ENCODE assay signal across 12 mouse cellular contexts in genomic region chr2:181048252-181048945, GRCm38 (mm10). TPM values are rescaled to one million over a fixed set of nuclear protein-coding genes. Genes with fewer than 3 reads are reported as not detected.
DNase-seq lines count a peak whose midpoint lies in the region; ATAC-seq and TF ChIP-seq lines count a peak whose summit lies in the region.
"Had no signal": no experiment of that assay in that cellular context is flagged by ENCODE, and none has a peak within 500 bp of the region (broad histone marks: within the 10 kb centered on the region; RNA-seq: fewer than 3 reads in every experiment).

No protein-coding gene starts in this region.

- no peak overlapping the region for H3K9ac ChIP-seq in hindbrain, postnatal 0 days (replicated peaks; ENCODE audit: low read length)
- H3K9ac ChIP-seq in hindbrain, embryonic 11.5 days (ENCODE audit: low read depth, low read length), result no peak overlapping the region
- no peak overlapping the region for H3K9ac ChIP-seq in midbrain, embryonic 11.5 days (ENCODE audit: low read length)
- H3K9ac ChIP-seq: hindbrain, embryonic 12.5 days; liver, embryonic 12.5 days had no signal

- no peaks in the 10 kb centered on the region for H3K27me3 ChIP-seq in hindbrain, postnatal 0 days (ENCODE audit: insufficient read depth, low read length)
- no peaks in the 10 kb centered on the region for H3K27me3 ChIP-seq in hindbrain, embryonic 11.5 days (ENCODE audit: control insufficient read depth, insufficient read depth, low read length)
- no peaks in the 10 kb centered on the region for H3K27me3 ChIP-seq in cerebellum, adult 2 months (ENCODE audit: control insufficient read depth, insufficient read depth, low read length)
- no peaks in the 10 kb centered on the region for H3K27me3 ChIP-seq in midbrain, embryonic 11.5 days (ENCODE audit: control insufficient read depth, insufficient read depth, low read length)
- H3K27me3 ChIP-seq: hindbrain, embryonic 12.5 days had no signal

- no peaks in the 10 kb centered on the region for H3K9me3 ChIP-seq in hindbrain, postnatal 0 days (ENCODE audit: low read length)
- no peaks in the 10 kb centered on the region for H3K9me3 ChIP-seq in hindbrain, embryonic 11.5 days (ENCODE audit: control insufficient read depth, low read length)
- no peaks in the 10 kb centered on the region for H3K9me3 ChIP-seq in midbrain, embryonic 11.5 days (ENCODE audit: control insufficient read depth, low read length)
- H3K9me3 ChIP-seq: hindbrain, embryonic 12.5 days; liver, embryonic 12.5 days had no signal

- peak; percentile 35 for DNase-seq in hindbrain, postnatal 0 days (ENCODE audit: low spot score)
- no peak for DNase-seq in hindbrain, embryonic 11.5 days (ENCODE audit: low spot score)
- DNase-seq in right cerebral cortex, postnatal 14 days, result peak; percentile 37
- DNase-seq in right cerebral cortex, postnatal 10 days (ENCODE audit: low spot score in 2 of 2), result no peak
- DNase-seq in cerebellum, adult 2 months, result peak; percentile 52 to 73
- no peak for DNase-seq in midbrain, embryonic 11.5 days (ENCODE audit: low spot score, missing footprints)
- no peak for DNase-seq in thymus, postnatal 0 days (ENCODE audit: low spot score)

- no peak overlapping the region for H3K4me2 ChIP-seq in hindbrain, postnatal 0 days (ENCODE audit: low read depth, low read length)
- no peak overlapping the region for H3K4me2 ChIP-seq in hindbrain, embryonic 11.5 days (replicated peaks; ENCODE audit: low read depth, low read length)
- H3K4me2 ChIP-seq in midbrain, embryonic 11.5 days, result no peak overlapping the region
- H3K4me2 ChIP-seq: hindbrain, embryonic 12.5 days; liver, embryonic 12.5 days had no signal

- no peaks in the 10 kb centered on the region for H3K36me3 ChIP-seq in hindbrain, postnatal 0 days (ENCODE audit: insufficient read depth, low read length)
- no peaks in the 10 kb centered on the region for H3K36me3 ChIP-seq in hindbrain, embryonic 11.5 days (ENCODE audit: control insufficient read depth, insufficient read depth, low read length)
- no peaks in the 10 kb centered on the region for H3K36me3 ChIP-seq in midbrain, embryonic 11.5 days (ENCODE audit: control insufficient read depth, insufficient read depth, low read length)
- H3K36me3 ChIP-seq: hindbrain, embryonic 12.5 days; liver, embryonic 12.5 days had no signal

- no peak overlapping the region for H3K4me3 ChIP-seq in hindbrain, postnatal 0 days (ENCODE audit: low read length)
- no peak overlapping the region for H3K4me3 ChIP-seq in hindbrain, embryonic 11.5 days (ENCODE audit: low read depth, low read length)
- no peak overlapping the region for H3K4me3 ChIP-seq in cerebellum, adult 2 months (replicated peaks; ENCODE audit: insufficient read depth, low read depth, low read length)
- H3K4me3 ChIP-seq in midbrain, embryonic 11.5 days (ENCODE audit: low read depth, low read length), result no peak overlapping the region
- H3K4me3 ChIP-seq: hindbrain, embryonic 12.5 days; liver, embryonic 12.5 days had no signal

- ATAC-seq in hindbrain, postnatal 0 days, result no peak
- ATAC-seq in hindbrain, embryonic 11.5 days (ENCODE audit: low FRiP score), result no peak
- ATAC-seq in midbrain, embryonic 11.5 days (ENCODE audit: low FRiP score), result no peak
- ATAC-seq: liver, embryonic 12.5 days had no signal

- H3K27ac ChIP-seq in hindbrain, postnatal 0 days, result no peak overlapping the region
- no peak overlapping the region for H3K27ac ChIP-seq in hindbrain, embryonic 11.5 days (ENCODE audit: low read depth, low read length)
- no peak overlapping the region for H3K27ac ChIP-seq in cerebellum, adult 2 months (ENCODE audit: insufficient read depth, low read length)
- H3K27ac ChIP-seq in midbrain, embryonic 11.5 days (ENCODE audit: low read depth, low read length), result no peak overlapping the region
- H3K27ac ChIP-seq: hindbrain, embryonic 12.5 days; liver, embryonic 12.5 days; macrophage; stomach, postnatal 0 days had no signal

- TF ChIP-seq CTCF in hindbrain, postnatal 0 days (IDR thresholded peaks at IDR 0.05; ENCODE audit: low read depth), result no peak
- TF ChIP-seq CTCF in cerebellum, adult 2 months (IDR thresholded peaks at IDR 0.05; ENCODE audit: borderline replicate concordance, insufficient read depth, low read depth, low read length), result no peak

- no peak for TF ChIP-seq POLR2A in cerebellum, adult 2 months (IDR thresholded peaks at IDR 0.05; ENCODE audit: borderline replicate concordance, insufficient read depth, low read length)

- WGBS in hindbrain, postnatal 0 days, result 37% methylated on average over 7 of the region's 7 CpGs
- WGBS in hindbrain, embryonic 11.5 days, result 69% methylated on average over 7 of the region's 7 CpGs
- WGBS in cerebellum, adult 2 months, result 13% methylated on average over 7 of the region's 7 CpGs
- 85% methylated on average over 7 of the region's 7 CpGs for WGBS in midbrain, embryonic 11.5 days

- peaks cover 1% of the 10 kb centered on the region; the same call in 1 of the 2 replicates for H3K4me1 ChIP-seq in hindbrain, postnatal 0 days (ENCODE audit: insufficient read depth, low read length)
- no peaks in the 10 kb centered on the region; the same call in 1 of the 2 replicates for H3K4me1 ChIP-seq in hindbrain, embryonic 11.5 days (replicated peaks; ENCODE audit: control insufficient read depth, insufficient read depth, low read length)
- peaks cover 17% of the 10 kb centered on the region for H3K4me1 ChIP-seq in cerebellum, adult 2 months (ENCODE audit: control insufficient read depth, insufficient read depth, low read length)
- H3K4me1 ChIP-seq in midbrain, embryonic 11.5 days (ENCODE audit: control insufficient read depth, insufficient read depth, low read length), result peaks cover 10% of the 10 kb centered on the region
- H3K4me1 ChIP-seq: liver, embryonic 12.5 days had no signal

RNA-seq across cellular contexts. Expression of gene Chrna4, which starts 5.1 kb away (rescaled TPM):
- total RNA-seq in hindbrain, postnatal 0 days (2014; rRNA removed), result 50.5 and 52.7 TPM in 2 replicates
- 35.2 and 41.4 TPM in 2 replicates for polyA plus RNA-seq in hindbrain, postnatal 0 days (2015; fragmentation: Nextera tagmentation; extraction: Ambion mirVana)
- 45.0 and 54.1 TPM in 2 replicates for polyA plus RNA-seq in hindbrain, embryonic 11.5 days (2014; fragmentation: Nextera tagmentation; extraction: Ambion mirVana)
- 10.1 and 14.4 TPM in 2 replicates for polyA plus RNA-seq in cerebellum, adult 2 months (2012; rRNA removed)
- polyA plus RNA-seq in midbrain, embryonic 11.5 days (2014; fragmentation: Nextera tagmentation; extraction: Ambion mirVana), result 41.2 and 44.2 TPM in 2 replicates
- 0.14 and 0.38 TPM in 2 replicates for polyA plus RNA-seq in thymus, postnatal 0 days (2015; fragmentation: Nextera tagmentation; extraction: Ambion mirVana)
- total RNA-seq: granulocyte monocyte progenitor cell, adult 5-6 weeks had no signal
- polyA plus RNA-seq: macrophage had no signal

Comparison
In these comparisons a context has a peak if more than half of its experiments do, and no peak if none do; other contexts are left out.
1. DNase-seq: peak in hindbrain, postnatal 0 days (single experiment), right cerebral cortex, postnatal 14 days (single experiment) and cerebellum, adult 2 months (2 of 2); none in hindbrain, embryonic 11.5 days (single experiment), right cerebral cortex, postnatal 10 days (0 of 2), midbrain, embryonic 11.5 days (single experiment) and thymus, postnatal 0 days (single experiment).